Mouse (Mus musculus): ENCODE results near the gene Epsti1.

Gene Epsti1

GRCm38 (mm10) chr14:78015540-78016321 lies 111.7 kb downstream of the Epsti1 start:
- no peak for DNase-seq

- no peak for DNase-seq
Measured at GRCm38 (mm10) chr14:78016398-78016797, 112.4 kb downstream of the Epsti1 start.

- no peak for DNase-seq
Measured at GRCm38 (mm10) chr14:78019935-78020334, 115.9 kb downstream of the Epsti1 start.

GRCm38 (mm10) chr14:78038876-78039275 lies 134.8 kb downstream of the Epsti1 start:
- DNase-seq = no peak

- peak; percentile 31 for DNase-seq
Measured at GRCm38 (mm10) chr14:78040643-78041042, 136.6 kb downstream of the Epsti1 start.

GRCm38 (mm10) chr14:78041886-78042526 lies 138.0 kb downstream of the Epsti1 start:
- peak; percentile 39 for DNase-seq

GRCm38 (mm10) chr14:78043079-78043478 lies 139.0 kb downstream of the Epsti1 start:
- DNase-seq = peak; percentile 9

GRCm38 (mm10) chr14:78048258-78048657 lies 144.2 kb downstream of the Epsti1 start:
- DNase-seq = peak; percentile 4

- DNase-seq = peak; percentile 36
Measured at GRCm38 (mm10) chr14:78048674-78049073, 144.6 kb downstream of the Epsti1 start.

Measured in heart, adult 11 months (tissue).